ENCODE assay signal across 31 mouse cellular contexts in genomic region chr6:78526986-78527762, GRCm38 (mm10). TPM values are rescaled to one million over a fixed set of nuclear protein-coding genes. Genes with fewer than 3 reads are reported as not detected.
"Had no signal": no experiment of that assay in that cellular context is flagged by ENCODE, and none has a peak within 500 bp of the region (broad histone marks: within the 10 kb centered on the region; RNA-seq: fewer than 3 reads in every experiment).

No protein-coding gene starts in this region.

- H3K27me3 ChIP-seq: embryonic facial prominence, embryonic 12.5 days; embryonic facial prominence, embryonic 13.5 days; embryonic facial prominence, embryonic 15.5 days; forebrain, embryonic 12.5 days; forebrain, embryonic 15.5 days had no signal

- H3K4me2 ChIP-seq: embryonic facial prominence, embryonic 12.5 days; embryonic facial prominence, embryonic 13.5 days; embryonic facial prominence, embryonic 15.5 days; forebrain, embryonic 12.5 days; forebrain, embryonic 15.5 days had no signal

- H3K27ac ChIP-seq: embryonic facial prominence, embryonic 10.5 days; embryonic facial prominence, embryonic 12.5 days; embryonic facial prominence, embryonic 13.5 days; embryonic facial prominence, embryonic 15.5 days; forebrain, embryonic 10.5 days; forebrain, embryonic 12.5 days; forebrain, embryonic 15.5 days; gastrocnemius, adult 2 months; heart, adult 2 months had no signal

- H3K9me3 ChIP-seq: embryonic facial prominence, embryonic 10.5 days; embryonic facial prominence, embryonic 12.5 days; embryonic facial prominence, embryonic 13.5 days; embryonic facial prominence, embryonic 15.5 days; forebrain, embryonic 10.5 days; forebrain, embryonic 12.5 days; forebrain, embryonic 15.5 days had no signal

- H3K4me3 ChIP-seq: embryonic facial prominence, embryonic 10.5 days; embryonic facial prominence, embryonic 12.5 days; embryonic facial prominence, embryonic 13.5 days; embryonic facial prominence, embryonic 15.5 days; erythroblast, embryonic 14.5 days; forebrain, embryonic 10.5 days; forebrain, embryonic 12.5 days; forebrain, embryonic 15.5 days; gastrocnemius, adult 2 months; heart, adult 2 months had no signal

- H3K36me3 ChIP-seq: embryonic facial prominence, embryonic 10.5 days; embryonic facial prominence, embryonic 12.5 days; embryonic facial prominence, embryonic 13.5 days; embryonic facial prominence, embryonic 15.5 days; forebrain, embryonic 10.5 days; forebrain, embryonic 12.5 days; forebrain, embryonic 15.5 days had no signal

- DNase-seq: cerebellum, adult 8-10 months; cerebellum, adult 9-10 months; cerebellum, adult 9-11 months; cerebellum, postnatal 10 days; cerebellum, postnatal 14 days; cerebellum, postnatal 25 days; cerebellum, postnatal 36 days; embryo, embryonic 11 days; forebrain, postnatal 0 days; gastrocnemius, adult 2 months; gastrocnemius, postnatal 10 days; gastrocnemius, postnatal 14 days; gastrocnemius, postnatal 25 days; gastrocnemius, postnatal 36 days; heart, adult 11 months; heart, adult 18-20 months; heart, adult 2 months had no signal

- H3K9ac ChIP-seq: embryonic facial prominence, embryonic 12.5 days; embryonic facial prominence, embryonic 13.5 days; embryonic facial prominence, embryonic 15.5 days; forebrain, embryonic 12.5 days; forebrain, embryonic 15.5 days; forebrain, postnatal 0 days had no signal

- H3K4me1 ChIP-seq: embryonic facial prominence, embryonic 10.5 days; embryonic facial prominence, embryonic 12.5 days; embryonic facial prominence, embryonic 13.5 days; embryonic facial prominence, embryonic 15.5 days; forebrain, embryonic 10.5 days; forebrain, embryonic 12.5 days; forebrain, embryonic 15.5 days had no signal

- ATAC-seq: forebrain, embryonic 14.5 days; forebrain, embryonic 15.5 days; forebrain, embryonic 16.5 days; forebrain, postnatal 0 days had no signal

RNA-seq across cellular contexts. Expression of gene Reg3g, which starts 58.5 kb away (rescaled TPM):
- polyA plus RNA-seq: embryonic facial prominence, embryonic 11.5 days; erythroblast, embryonic 14.5 days; forebrain, embryonic 10.5 days; forebrain, embryonic 11.5 days; forebrain, embryonic 12.5 days; forebrain, embryonic 14.5 days; forebrain, embryonic 15.5 days; forebrain, embryonic 16.5 days; forebrain, postnatal 0 days; frontal cortex, adult 2 months; gonadal fat pad, adult 2 months had no signal
